Mouse (Mus musculus) limb, embryonic 15.5 days (tissue): ENCODE data around the gene Atp8a1. TPM values are rescaled to one million over a fixed set of nuclear protein-coding genes. Genes with fewer than 3 reads are reported as not detected.

Experiments used
- ATAC-seq: fragments of 200-750 bp; cut with Nextera tagmentation; 2 replicates; pipeline ENCODE4 v1.8.0; 2017; ENCODE audit warnings: low read depth, moderate TSS enrichment; ENCODE audit not compliant: insufficient number of reproducible peaks, low FRiP score, low TSS enrichment
- H3K27ac ChIP-seq: fragments of 300-500 bp; sonication (generic); 2 replicates; pipeline ENCODE4 v1.5.1; 2015; ENCODE audit warnings: moderate library complexity, mild to moderate bottlenecking, inconsistent platforms
- H3K27me3 ChIP-seq: fragments of 300-500 bp; sonication (generic); 2 replicates; pipeline ENCODE4 v1.6.1; 2015; ENCODE audit warnings: inconsistent platforms
- H3K36me3 ChIP-seq: fragments of 300-500 bp; sonication (generic); 2 replicates; pipeline ENCODE4 v1.6.1; 2015; ENCODE audit warnings: inconsistent platforms
- H3K4me1 ChIP-seq: fragments of 300-500 bp; sonication (generic); 2 replicates; pipeline ENCODE4 v1.6.1; 2015; ENCODE audit warnings: inconsistent platforms
- H3K4me2 ChIP-seq: fragments of 300-500 bp; sonication (generic); 2 replicates; pipeline ENCODE4 v1.6.1; 2015; ENCODE audit warnings: mild to moderate bottlenecking, inconsistent platforms
- H3K4me3 ChIP-seq: fragments of 300-500 bp; sonication (generic); 2 replicates; pipeline ENCODE4 v1.5.1; 2015; ENCODE audit warnings: mild to moderate bottlenecking, inconsistent platforms
- H3K9ac ChIP-seq: fragments of 300-500 bp; sonication (generic); 2 replicates; pipeline ENCODE4 v1.6.1; 2015; ENCODE audit warnings: inconsistent platforms
- H3K9me3 ChIP-seq: fragments of 300-500 bp; sonication (generic); 2 replicates; pipeline ENCODE4 v1.6.1; 2016; ENCODE audit warnings: inconsistent platforms
- WGBS: fragments of 180-500 bp; shearing (Covaris S2); methylation state at CpG from one replicate; pipeline ENCODE4 v1.1.7; 2015; 5-methylcytosine and 5-hydroxymethylcytosine counted together
- polyA plus RNA-seq: library from polyadenylated mRNA; unstranded; fragments of >200 nt; fragmentation: Nextera tagmentation; extraction: Ambion mirVana; gene quantifications from 2 replicates; pipeline ENCODE4 v1.2.1, GENCODE M21; 2015

Gene Atp8a1
- polyA plus RNA-seq, 1 experiment from 2014 or later: 6.5 TPM

DNA sequence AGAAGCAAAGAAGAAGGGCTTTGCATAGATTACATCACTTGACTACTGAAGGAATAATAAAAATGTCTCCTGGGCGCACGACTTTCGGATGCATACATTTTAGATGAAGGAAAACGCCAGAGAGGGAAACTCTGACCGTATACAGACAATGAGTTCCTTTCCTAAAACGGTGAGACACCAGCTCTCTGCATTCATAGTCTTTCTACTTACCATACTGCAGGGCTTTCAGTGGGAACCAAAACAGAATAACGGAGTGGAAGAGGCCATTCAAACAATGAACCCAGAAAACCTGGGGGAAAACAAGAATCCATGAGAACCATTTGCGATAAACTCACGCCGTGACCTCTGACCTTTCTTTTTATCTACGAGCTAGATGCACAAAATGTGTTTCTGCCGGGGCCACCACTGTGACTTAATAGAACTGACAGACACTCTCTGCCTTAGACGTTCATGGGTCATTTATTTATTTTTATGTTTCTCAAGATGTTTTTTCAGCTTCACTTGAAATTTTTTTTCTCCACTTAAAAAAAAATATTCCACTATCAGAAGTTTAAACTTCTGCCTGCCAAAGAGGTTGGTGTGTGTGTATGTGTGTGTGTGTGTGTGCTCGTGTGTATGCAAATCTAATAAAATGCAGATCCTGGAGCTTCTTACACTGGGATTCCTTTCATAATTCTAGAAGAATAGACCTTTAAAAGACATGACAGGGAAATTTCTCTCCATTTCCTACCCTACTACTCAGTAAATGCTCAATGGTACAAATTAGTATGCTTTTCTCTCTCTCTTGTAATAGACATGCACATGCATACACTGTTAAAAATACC lies 191.3 kb downstream of the Atp8a1 start:
- Histone ChIP-seq H3K27me3 (no peaks in the 10 kb centered on the region; the same call in 1 of the 2 replicates), H3K27ac (no peak overlapping the region), H3K4me3 (no peak overlapping the region), H3K9me3 (no peaks in the 10 kb centered on the region), H3K4me1 (no peaks in the 10 kb centered on the region), H3K4me2 (no peak overlapping the region), H3K9ac (no peak overlapping the region), H3K36me3 (no peaks in the 10 kb centered on the region)
- no peak for ATAC-seq
- 68% methylated on average over 14 of the region's 14 CpGs for WGBS

DNA sequence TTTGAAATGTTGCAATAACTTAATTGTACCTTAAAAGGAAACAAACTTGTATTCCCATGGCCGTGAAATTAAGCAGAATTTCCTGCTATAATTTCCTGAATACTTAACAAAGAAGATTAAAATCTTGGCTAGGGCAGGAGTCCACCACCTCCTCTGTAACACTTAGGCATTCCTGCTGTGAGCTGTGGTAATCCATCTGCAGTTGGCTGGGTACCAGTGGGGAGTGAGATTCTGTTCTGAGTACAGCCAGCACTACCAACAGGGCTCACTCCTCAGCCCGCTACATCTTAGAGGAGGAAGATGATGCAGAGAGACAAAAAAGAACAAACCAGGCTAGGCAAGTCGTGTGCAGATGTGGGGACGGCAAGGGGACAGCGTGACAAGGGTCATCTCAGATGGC lies 192.7 kb downstream of the Atp8a1 start:
- WGBS: 81% methylated on average over 5 of the region's 5 CpGs
- peaks cover 9% of the 10 kb centered on the region for H3K27me3 ChIP-seq
- H3K4me2 ChIP-seq: no peak overlapping the region
- no peaks in the 10 kb centered on the region for H3K9me3 ChIP-seq
- no peak overlapping the region for H3K9ac ChIP-seq
- H3K27ac ChIP-seq: no peak overlapping the region
- H3K4me3 ChIP-seq: no peak overlapping the region
- H3K36me3 ChIP-seq: no peaks in the 10 kb centered on the region
- no peak for ATAC-seq
- no peaks in the 10 kb centered on the region for H3K4me1 ChIP-seq

- Histone ChIP-seq H3K4me3 (no peak overlapping the region), H3K9ac (no peak overlapping the region), H3K9me3 (no peaks in the 10 kb centered on the region), H3K36me3 (no peaks in the 10 kb centered on the region), H3K27ac (no peak overlapping the region), H3K4me2 (no peak overlapping the region), H3K27me3 (peaks cover 13% of the 10 kb centered on the region), H3K4me1 (no peaks in the 10 kb centered on the region)
- no peak for ATAC-seq
- 80% methylated on average over 3 of the region's 3 CpGs for WGBS
These were observed 193.7 kb downstream of the Atp8a1 start for GRCm38 (mm10) chr5:67653543-67653942.

- 60% methylated on average over 4 of the region's 4 CpGs for WGBS
- no peak for ATAC-seq
These were observed 194.8 kb downstream of the Atp8a1 start for GRCm38 (mm10) chr5:67652468-67652867.

GRCm38 (mm10) chr5:67650021-67650420 lies 197.2 kb downstream of the Atp8a1 start:
- 88% methylated on average over 5 of the region's 5 CpGs for WGBS
- Histone ChIP-seq H3K4me2 (no peak overlapping the region), H3K36me3 (no peaks in the 10 kb centered on the region), H3K27ac (no peak overlapping the region), H3K4me1 (peaks cover 8% of the 10 kb centered on the region), H3K9me3 (no peaks in the 10 kb centered on the region), H3K27me3 (peaks cover 30% of the 10 kb centered on the region), H3K9ac (no peak overlapping the region), H3K4me3 (no peak overlapping the region)
- ATAC-seq: no peak

More at GRCm38 (mm10) chr5:67652468-67652867, 194.8 kb downstream of the Atp8a1 start:
- Histone ChIP-seq H3K4me3 (no peak overlapping the region), H3K4me1 (no peaks in the 10 kb centered on the region), H3K36me3 (no peaks in the 10 kb centered on the region), H3K4me2 (no peak overlapping the region), H3K27me3 (peaks cover 22% of the 10 kb centered on the region), H3K9ac (no peak overlapping the region), H3K9me3 (no peaks in the 10 kb centered on the region), H3K27ac (no peak overlapping the region)

DNA sequence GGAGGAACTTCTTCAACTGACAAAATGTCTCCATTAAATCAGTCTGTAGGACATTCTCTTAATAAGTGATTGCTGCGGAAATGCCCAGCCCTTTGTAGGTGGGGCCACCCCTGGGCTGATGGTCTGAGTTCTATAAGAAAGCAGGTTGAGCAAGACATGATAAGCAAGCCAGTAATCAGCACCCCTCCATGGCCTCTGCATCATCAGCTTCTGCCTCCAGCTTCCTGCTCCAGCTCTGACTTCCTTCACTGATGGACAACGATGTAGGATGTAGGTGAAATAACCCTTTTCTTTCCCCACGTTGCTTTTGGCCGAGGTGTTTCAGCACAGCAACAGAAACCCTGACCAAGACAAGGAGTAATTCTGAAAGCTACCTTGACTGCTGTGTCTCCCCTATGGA lies 198.1 kb downstream of the Atp8a1 start:
- ATAC-seq: no peak
- 86% methylated on average over 4 of the region's 4 CpGs for WGBS
- H3K4me2 ChIP-seq: no peak overlapping the region
- H3K4me1 ChIP-seq: peaks cover 8% of the 10 kb centered on the region
- H3K9me3 ChIP-seq: no peaks in the 10 kb centered on the region
- H3K27me3 ChIP-seq: peaks cover 38% of the 10 kb centered on the region
- H3K36me3 ChIP-seq: no peaks in the 10 kb centered on the region
- no peak overlapping the region for H3K9ac ChIP-seq
- no peak overlapping the region for H3K4me3 ChIP-seq
- no peak overlapping the region for H3K27ac ChIP-seq

DNA sequence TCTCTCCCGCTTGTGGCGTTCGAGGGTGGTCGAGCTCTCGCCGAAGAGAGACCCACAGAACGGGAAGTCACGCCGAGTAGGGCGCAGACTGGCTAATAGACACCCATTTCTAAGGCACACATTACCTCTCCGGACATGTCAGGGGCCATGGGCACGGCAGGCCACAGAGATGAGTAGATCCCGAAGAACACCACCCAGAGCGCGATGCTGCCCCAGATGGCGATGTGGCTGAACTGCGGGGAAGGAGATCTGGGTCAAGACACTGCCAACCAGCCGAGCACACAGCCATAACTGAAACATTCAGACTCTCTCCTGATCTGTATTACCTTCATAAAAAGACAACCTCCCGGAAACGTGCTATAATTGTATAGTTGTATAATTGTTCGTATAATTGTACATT lies 199.7 kb downstream of the Atp8a1 start:
- Histone ChIP-seq H3K4me1 (peaks cover 8% of the 10 kb centered on the region), H3K9ac (no peak overlapping the region), H3K36me3 (no peaks in the 10 kb centered on the region), H3K9me3 (no peaks in the 10 kb centered on the region), H3K4me3 (no peak overlapping the region), H3K27ac (no peak overlapping the region), H3K27me3 (peaks cover 49% of the 10 kb centered on the region), H3K4me2 (no peak overlapping the region)
- no peak for ATAC-seq
- WGBS: 75% methylated on average over 21 of the region's 21 CpGs

DNA sequence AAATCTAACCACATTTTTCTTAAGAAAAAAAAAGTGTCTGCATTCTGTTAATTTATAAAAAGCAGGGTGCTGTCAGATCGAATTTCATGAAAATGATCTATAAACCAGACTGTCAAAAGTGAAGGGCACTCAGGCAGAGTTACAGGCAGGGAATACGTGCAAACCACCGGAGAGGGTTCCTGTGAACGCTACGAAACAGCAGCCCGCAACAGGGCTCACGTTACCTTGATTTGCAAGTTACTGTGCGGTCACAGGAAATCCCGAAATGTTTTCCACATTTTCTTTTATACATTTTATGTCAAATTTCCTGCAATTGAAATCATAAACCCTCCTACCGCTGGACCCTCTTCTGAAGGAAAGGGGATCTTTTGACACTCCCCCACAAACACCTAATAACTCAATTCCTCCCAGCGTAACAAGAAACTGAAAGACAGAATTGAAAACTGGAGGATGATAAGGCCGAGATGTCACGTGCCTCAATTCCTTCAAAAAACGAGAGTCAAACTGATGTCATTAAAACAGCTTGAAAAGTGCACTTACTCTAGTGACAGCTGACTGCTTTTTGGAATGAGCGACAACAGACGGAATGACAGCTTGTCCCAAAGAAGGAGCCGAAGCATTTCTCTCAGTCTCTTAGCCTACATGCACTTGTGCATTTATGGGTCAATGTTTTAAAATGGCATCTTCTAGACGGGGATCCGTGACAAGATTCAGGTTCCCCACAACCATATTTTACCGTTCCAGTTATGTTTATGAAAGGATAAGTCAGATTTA lies 200.3 kb downstream of the Atp8a1 start:
- ATAC-seq: no peak
- Histone ChIP-seq H3K4me3 (no peak overlapping the region), H3K9me3 (no peaks in the 10 kb centered on the region), H3K9ac (no peak overlapping the region), H3K4me1 (peaks cover 8% of the 10 kb centered on the region), H3K4me2 (no peak overlapping the region), H3K27ac (no peak overlapping the region), H3K36me3 (no peaks in the 10 kb centered on the region), H3K27me3 (peaks cover 49% of the 10 kb centered on the region)
- 31% methylated on average over 20 of the region's 20 CpGs for WGBS

DNA sequence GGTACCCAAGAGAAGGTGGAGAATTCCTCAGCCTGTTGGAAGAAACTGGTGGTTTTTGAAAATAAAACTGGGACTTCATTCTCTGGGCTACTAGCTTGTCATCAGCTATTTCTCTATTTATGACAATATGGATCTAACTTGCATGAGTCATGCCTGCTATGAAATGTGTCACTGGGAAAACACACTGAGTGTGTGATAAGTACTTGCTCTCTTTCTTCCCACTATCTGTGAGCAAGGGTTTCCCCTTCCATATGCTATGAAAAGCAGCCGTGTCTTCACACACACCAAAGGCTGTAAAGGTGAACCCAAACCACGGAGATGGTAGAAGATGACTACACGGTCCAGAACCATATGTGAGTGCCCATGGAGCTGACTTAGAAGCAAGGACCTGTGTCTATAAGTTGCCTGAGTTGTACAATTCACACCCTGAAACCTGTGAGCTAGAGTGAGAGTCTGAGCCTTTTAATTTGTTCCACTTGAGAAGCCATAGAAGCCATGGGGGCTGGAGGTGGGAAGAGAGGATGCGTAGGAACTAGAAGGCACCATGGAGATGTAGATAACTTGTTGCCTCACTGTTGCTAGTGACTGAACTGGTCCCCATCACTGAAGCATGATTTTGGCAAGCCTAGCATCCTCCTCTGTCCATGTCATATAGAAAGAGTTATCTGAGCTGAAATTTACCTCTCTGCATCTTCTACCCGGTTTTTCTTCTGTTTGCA lies 203.5 kb downstream of the Atp8a1 start:
- no peak overlapping the region for H3K27ac ChIP-seq
- peaks cover 47% of the 10 kb centered on the region for H3K27me3 ChIP-seq
- H3K36me3 ChIP-seq: no peaks in the 10 kb centered on the region
- ATAC-seq: no peak
- no peak overlapping the region for H3K4me2 ChIP-seq
- no peaks in the 10 kb centered on the region for H3K9me3 ChIP-seq
- no peak overlapping the region for H3K9ac ChIP-seq
- no peak overlapping the region for H3K4me3 ChIP-seq
- peaks cover 24% of the 10 kb centered on the region for H3K4me1 ChIP-seq
- WGBS: 83% methylated on average over 5 of the region's 5 CpGs

DNA sequence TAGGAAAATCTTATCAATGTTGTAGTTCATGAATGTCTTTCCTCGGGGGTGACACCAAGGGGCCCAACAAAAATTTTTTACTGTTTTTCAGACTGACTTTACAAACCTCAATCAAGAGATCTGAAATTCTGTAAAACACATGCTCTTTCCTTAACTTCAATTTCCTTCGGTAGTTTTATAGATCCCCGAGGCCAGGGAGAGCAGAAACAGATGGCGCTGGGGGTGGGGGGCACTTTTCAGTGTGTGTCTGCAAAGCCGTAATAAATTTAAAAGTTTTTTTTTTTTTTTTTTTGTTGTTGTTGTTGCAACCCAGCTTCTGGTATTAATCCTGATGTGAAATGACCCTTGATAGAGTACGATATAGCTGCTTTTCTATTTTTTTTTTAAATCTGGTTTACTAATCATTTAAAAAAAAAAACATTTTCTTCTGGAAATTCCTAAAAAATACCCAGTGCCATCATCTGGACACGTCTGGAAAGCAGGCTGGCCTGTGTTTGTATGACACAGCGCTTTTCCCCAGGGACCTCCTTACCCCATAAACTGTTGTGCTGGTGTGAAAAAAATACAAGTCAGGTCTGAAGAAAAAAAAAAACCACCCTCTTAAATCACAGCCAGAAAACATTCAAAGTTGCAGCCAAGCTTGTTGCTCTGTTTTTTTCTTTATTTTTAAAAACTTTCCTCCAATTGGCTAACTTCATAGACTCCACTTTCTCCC lies 205.7 kb downstream of the Atp8a1 start:
- Histone ChIP-seq H3K9me3 (no peaks in the 10 kb centered on the region), H3K4me2 (no peak overlapping the region), H3K27ac (no peak overlapping the region), H3K4me1 (peaks cover 24% of the 10 kb centered on the region), H3K36me3 (no peaks in the 10 kb centered on the region), H3K27me3 (peaks cover 41% of the 10 kb centered on the region), H3K9ac (no peak overlapping the region), H3K4me3 (no peak overlapping the region)
- 11% methylated on average over 8 of the region's 8 CpGs for WGBS
- no peak for ATAC-seq

DNA sequence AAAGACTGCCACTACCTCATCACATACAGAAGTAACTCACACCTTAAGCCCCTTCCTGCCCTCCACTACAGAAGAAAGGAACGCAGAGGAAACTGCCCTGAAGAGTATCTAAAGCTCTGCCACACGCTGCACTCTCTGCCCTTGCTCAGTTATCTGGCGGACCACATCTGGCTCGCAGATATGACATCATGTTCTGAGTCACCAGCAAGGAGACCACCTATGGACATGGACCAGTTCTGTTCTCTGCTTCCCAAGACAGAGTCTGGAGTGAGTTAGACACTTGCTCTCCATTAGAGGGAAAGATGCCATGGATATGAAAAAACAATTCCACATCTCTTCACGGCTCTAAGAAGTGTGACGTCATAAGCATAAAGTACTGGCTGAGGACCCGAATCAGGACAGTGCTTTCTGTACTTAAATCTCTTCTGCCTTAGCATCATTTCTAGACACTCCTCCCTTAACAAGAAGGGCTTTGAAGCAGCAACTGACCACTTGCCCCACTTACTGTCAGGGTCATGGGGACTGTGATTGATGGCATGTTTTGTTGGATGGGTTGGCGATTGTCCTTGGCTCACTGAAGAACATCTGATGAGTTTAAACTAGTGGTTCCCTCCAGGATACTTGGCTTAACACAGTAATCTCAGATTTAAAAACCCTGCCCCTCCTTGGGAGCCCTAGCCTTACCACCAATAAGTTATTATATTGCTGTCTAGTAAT lies 206.5 kb downstream of the Atp8a1 start:
- H3K4me2 ChIP-seq: no peak overlapping the region
- WGBS: 21% methylated on average over 8 of the region's 8 CpGs
- ATAC-seq: no peak

More for the DNA sequence above, 206.5 kb downstream of the Atp8a1 start:
- Histone ChIP-seq H3K27ac (no peak overlapping the region), H3K4me3 (no peak overlapping the region), H3K36me3 (no peaks in the 10 kb centered on the region), H3K9me3 (no peaks in the 10 kb centered on the region), H3K9ac (no peak overlapping the region), H3K4me1 (peaks cover 16% of the 10 kb centered on the region), H3K27me3 (peaks cover 43% of the 10 kb centered on the region)
